Mouse (Mus musculus) retina, embryonic 14.5 days (tissue): ENCODE measurements around the gene Fads2.

ENCODE experiments used
- DNase-seq: peaks from one replicate; pipeline ENCODE4 v3.0.0-alpha.2; 2015; ENCODE audit warnings: low spot score

Gene Fads2

DNA sequence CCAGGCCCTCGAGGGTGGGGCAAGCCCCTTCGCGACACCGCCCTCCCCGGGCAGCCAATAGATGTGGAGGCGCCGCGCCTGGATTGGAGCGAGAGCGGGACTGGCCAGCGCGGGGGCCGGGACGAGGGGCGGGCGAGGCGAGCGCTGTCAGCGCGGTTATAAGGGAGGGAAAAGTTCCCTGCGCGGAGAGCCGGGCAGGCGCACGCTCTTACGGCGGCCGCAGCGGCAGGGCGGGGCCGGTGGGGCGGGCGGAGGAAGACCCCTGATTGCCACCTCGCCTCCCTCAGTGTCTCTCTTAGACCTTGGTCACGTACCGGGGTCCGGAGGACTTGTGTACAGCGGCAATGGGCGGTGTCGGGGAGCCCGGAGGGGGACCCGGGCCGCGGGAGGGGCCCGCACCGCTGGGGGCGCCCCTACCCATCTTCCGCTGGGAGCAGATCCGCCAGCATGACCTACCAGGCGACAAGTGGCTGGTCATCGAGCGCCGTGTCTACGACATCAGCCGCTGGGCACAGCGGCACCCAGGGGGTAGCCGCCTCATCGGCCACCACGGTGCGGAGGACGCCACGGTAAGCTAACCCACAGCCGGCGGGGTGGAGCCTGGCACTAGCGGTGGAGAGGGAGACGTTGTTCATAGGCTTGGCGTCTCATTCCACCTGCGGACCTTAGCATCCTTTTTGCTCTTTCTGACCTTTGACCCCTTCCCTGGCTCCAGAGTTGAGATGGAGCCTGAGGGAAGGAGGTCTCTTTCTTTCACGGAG, 60.0 kb downstream of the Fads2 start, which contains the start of gene Fads3:
Gene Fads3, plus strand, starts transcription at position 182 of the 761 bp plus-strand sequence.
- DNase-seq = peak; percentile 69

DNA sequence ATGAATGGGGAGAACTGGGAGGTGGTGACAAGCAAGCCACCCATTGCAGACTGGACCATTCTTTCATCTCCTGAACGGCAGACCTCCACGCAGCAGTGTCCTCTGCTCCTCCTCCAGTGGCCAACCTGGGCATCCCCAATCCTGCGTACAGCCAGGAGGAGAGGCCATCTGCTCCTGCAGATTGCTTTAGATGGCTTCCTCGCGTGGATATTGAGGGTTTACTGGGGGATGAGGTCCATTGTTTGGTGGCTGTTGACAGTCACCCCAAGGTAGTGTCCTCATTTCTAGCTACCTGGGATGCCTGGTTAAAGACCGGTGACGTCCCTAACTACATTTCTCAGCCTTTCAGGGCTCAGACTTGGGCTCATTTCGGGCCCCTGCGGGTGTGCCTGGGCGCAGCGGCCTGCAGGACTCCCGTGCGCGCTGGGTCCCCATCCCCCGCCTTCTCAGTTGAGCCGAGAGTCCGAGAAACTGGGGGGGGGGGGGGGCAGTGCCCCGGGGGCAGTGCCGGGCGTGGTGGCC, 60.6 kb downstream of the Fads2 start:
- DNase-seq = no peak

DNA sequence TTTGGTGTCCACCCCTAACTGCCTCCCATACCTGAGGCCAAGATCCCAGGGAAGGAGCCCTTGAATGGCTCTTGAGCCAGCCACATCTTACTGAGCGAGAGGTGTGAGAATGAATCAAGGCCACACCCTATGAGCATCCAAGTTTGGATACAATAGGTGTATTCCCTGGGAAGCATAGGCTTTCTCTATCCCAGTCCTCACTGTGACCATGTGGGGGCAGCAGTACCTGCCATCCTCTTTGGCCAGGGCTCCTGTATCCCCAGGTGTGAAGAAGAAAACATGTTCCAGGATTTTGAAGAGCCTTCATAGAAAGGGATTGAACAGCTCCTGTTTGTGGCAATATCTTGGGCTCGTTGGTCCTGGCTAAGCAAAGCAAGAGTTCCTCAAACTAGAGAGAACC, 61.9 kb downstream of the Fads2 start:
- DNase-seq = no peak

- DNase-seq = no peak
These were observed 62.6 kb downstream of the Fads2 start for GRCm38 (mm10) chr19:10038910-10039309.

DNA sequence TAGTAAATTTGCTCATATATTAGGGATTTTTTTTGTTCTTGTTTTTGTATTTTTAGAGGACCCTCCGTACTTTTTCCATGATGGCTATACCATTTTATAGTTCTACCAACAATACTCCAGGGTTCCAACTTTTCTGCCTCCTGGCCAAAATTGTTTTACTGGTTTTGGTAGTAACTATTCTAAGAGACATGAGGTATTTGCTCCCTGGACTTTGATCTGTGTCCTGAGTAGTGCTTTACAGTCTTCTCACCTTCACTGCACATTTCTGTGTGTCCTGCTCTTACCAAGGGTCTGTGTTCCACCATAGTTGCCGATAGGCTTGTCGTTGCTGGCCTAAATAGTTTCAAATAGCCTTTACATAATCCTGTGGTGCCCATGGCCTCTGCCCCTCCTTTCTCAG, 63.2 kb downstream of the Fads2 start:
- no peak for DNase-seq

DNA sequence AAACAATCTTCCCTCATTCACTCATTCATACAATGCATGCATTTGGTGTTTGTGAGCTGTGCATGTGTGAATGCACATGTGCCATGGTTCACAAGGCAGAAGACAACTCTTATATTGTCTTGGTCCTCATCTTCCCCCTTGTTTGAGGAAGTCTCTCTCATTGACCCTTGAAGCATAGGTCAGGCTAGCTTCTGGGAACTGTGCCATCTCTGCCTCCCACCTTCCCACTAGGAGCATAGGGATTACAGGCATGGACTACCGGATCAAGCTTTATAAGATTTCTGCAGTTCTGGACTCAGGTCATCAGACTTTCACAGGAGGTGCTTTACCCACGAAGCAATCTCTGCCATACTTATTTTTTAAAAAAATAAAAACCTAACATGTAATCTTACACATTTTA, 64.0 kb downstream of the Fads2 start:
- no peak for DNase-seq

DNA sequence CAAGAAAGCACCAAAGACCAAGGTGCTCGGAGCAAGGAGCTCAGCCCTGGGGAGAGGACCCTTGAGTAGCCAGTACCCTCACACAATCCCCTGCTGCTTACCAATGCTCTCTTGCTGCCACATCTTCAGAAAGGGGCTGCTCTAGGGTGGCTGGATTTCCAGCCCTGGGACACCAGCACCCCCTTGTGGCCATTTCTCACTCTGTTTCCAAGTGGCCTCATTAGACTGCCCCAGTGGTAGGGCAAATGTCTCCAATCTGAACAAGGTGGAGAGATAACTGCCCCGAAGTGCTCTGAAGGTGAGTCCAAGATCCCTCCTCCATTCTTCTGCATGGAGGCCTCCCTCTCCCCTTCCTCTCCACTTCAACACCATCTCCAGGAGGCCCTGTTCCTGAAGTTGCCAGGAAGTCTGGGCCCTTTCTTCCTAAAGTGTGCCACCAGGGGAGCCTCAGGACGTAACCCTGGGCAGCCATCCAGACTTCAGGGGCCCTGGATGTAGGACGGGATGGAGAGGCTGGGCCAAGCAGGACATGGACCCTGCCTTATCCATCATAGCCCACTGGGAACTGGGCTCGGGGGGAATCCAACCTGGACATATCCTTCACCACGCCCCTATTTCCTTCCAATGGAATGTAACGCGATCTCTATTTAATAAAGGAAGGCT, 66.6 kb downstream of the Fads2 start:
- DNase-seq = peak; percentile 91

DNA sequence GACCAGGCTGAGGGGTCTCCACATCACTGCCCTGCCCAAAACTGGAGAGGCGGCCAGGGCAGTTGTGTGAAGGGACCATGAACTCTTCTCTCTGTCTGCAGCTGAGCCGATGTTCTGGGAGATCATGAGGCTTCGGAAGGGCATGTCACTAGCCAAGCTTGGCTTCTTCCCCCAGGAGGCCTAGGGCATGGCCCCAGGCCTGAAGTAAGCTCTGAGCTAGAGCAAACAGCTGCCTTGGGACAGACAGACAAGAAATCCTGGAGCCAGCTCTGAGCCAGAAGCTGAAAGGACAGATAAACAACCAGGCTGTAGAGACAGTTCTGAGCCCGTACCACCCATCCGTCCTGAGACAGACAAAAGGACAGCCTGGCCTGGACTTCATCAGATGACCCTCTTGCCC, 67.2 kb downstream of the Fads2 start:
- no peak for DNase-seq

DNA sequence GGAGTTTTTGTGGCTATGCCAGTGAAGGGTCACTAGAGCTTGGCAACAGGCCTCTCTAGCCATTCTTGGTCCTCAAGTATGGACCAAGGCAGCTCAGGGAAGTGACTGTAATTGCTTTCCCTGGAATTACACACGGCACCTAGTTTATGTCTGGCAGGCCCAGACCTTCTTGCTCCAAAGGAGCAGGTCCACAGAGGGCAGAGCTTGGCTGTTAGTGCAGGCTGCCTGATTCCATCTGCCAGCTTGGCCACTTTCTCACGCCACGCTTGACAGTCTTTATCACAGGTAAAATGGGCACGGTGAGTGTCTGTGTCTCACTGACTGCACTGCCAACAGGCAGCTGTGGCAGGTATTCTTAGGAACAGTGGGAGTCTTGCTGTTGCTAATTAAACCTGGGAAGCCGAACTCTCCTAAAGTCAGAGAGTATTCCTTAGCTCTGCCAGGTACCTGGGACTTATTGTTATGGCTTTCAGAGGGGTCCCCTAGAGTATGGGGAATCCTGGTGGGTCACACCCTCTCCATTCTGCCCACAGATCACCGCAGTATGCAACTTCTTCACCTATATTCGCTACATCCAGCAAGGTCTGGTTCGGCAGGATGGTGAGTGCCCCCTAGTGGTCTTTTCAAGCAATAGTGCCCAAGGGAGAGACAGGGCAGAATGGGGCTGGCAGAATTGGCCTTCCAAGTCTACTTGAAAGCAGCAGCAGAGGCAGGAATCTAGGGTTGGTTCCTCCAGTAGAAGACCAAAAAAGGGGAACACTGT, 68.2 kb downstream of the Fads2 start:
- DNase-seq = peak; percentile 91

DNA sequence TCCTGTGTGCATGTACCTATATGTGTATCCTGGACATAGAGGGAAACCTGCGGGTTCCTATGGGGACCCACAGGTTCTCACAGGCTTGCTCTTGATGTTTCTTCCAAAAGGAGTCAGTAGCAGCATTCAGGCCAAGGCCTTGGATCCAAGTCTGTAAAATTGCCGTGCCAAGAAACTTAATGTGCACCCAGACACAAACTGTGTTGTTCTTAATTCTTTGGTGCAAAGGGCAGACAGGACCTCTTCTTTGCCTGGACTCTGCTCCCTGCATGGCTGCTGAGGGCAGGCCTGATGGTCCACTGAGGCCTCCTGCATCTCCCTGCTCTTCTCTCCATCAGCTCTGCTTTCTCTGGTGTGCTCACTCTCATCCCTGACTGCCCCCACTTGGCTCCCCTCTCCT, 71.8 kb downstream of the Fads2 start:
- DNase-seq = no peak

DNA sequence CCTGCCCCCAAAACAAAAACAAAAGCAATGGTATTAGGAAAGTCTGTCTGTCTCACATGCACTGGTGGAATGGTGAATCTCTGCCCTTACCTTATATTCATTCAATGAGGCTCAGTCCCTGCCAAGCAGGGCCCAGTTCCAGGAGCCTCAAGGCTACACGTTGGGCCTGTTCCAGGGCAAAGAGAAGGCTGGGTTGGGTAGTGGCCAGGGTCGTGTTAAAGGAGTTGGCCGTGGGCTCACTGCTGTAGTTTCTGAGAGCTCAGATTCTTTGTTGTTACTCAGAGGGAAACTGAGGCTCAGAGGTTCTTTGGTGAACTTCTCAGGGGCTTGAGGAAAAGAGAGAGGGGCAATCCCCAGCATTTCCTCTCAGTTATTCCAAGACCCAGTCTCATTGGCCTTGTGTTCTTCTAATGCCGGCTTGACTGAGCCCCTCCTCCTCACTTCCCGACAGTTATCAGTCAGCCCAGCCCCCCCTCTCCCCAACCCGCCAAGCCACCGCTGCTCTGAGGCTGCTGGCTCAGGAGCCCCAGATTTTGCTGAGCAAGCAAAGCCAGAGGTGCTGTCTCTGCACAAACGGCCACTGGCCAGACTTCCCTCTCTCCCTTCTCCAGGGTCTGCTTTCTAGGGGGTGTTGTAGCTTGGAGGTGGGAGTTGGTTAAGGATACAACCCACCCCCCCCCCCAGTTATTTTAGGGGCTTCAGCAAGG, 76.2 kb downstream of the Fads2 start:
- DNase-seq = no peak

DNA sequence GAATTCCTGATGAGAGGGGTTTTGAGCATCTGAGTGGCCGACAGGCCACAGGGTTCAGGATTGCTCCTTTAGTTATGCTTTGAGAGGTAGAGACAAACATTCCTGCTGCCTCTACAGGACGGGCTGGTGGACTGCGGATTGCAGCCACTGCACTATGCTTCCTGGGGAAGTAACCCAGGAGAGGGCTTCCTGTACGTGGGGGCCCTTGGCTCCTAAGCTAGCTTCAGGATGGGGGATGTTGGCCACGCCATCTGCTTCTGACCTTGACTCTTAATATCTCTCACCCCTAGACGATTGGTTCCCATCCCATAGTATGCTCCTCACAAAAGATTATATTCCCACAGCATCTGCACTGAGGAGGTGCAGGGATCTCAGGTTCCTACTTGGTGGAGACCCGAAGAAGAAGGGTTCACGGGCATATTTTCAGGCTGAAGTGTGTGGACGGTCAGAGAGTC, 78.2 kb downstream of the Fads2 start:
- no peak for DNase-seq

DNA sequence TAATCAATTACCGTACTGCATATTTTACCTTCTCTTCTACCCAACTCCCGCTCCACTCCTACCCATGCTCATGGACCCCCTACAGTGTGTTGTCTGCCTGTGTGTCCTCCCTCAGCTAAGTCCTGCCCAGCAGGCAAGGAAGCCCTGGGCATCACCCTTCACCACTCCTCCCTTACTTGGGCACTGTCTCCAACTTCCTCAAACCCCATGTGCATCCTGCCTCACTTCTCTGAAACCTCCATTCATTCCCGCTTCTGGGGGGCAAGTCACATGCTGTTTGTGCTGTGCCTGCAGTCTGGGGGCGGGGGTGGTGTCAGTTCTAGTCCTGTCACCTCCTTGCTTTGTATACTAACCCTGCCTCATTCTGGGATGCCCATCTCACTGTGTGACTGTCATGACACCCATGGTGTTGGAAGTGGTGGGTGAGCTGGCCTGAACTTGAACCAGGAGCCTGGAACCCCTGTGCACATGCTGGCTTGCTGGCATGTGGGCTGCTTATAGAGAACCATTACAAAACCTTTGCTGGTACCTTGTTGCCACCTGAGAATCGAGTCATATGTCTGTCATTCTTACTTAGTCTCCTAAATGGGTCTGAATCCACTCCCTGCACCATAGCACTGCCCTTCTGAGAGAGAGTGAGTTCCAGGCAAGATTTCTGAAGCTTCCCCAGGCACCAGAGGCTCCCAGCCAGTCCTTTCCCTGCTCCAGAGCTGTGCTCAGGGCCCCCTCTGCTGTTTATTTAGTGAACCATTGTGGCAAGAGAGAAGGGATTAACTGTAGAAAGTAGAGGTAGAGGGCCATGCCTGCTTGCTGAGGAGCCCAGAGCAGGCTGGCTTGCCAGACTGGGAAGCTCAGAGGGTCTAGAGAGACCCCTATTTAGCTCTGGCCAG, 78.9 kb downstream of the Fads2 start:
- DNase-seq = peak; percentile 57

GRCm38 (mm10) chr19:10021981-10022380, 79.6 kb downstream of the Fads2 start:
- no peak for DNase-seq

DNA sequence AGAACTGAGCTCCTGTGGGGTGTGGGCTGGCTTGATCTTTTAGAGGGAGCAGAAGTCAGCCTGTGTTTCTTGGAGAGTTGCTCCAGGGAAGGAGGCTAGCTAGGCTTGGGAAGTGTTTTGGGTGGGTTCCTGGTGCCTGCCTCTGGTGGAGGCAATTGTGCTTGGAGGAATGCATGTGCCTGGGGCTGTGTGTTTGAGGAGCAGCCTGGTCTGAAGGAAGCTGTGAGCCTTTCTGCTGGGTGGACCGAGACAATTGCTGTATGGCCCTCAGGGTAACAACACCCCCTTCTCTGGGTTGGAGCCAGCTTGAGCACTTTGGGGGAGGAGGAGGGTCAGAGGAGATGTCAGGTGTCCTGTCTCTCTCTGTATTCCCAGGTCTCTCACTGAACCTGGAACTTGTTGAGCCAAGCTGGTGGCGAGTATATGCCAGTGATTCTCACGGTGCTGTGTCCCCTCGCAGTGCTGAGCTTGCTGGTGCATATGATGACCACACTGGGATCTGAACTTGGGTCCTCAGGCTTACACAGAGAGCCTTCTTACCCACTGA, 82.3 kb downstream of the Fads2 start:
- DNase-seq = no peak

DNA sequence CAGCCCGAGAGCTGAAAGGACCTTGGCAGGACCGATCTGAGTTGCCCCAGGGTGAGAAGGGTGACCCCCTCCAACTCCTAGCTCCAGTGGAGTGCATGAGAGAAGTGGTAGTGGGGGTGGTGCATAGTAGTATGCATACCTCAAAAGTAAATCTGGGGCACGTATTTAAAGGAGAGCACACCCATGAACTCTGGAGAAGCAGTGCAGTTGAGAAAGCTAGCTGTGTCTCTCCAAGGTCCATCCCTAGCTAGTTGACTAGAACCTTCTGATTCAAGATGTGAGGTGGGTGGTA, 83.1 kb downstream of the Fads2 start:
- no peak for DNase-seq

GRCm38 (mm10) chr19:10017637-10018526, 83.7 kb downstream of the Fads2 start:
- DNase-seq = peak; percentile 89

DNA sequence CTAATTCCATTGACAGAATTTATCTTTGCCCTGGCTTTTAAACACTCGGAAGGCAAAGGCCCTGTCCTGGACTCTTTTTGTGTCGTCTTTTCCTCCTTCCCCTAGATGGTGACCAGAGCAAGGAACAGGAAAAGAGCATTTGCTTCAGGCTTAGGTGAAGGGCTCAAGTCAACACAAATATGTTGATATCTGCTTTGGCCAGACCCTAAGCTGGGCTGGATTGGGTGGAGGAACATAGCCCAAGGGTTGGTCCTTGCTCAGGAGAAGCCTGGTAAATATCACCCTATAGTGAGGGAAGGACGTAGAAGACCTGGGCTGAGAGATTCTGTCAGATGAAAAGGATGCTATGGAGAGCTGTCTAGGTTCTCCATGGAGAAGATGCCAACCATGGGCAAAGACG, 85.4 kb downstream of the Fads2 start:
- DNase-seq = no peak

GRCm38 (mm10) chr19:10015442-10015841, 86.1 kb downstream of the Fads2 start:
- no peak for DNase-seq

DNA sequence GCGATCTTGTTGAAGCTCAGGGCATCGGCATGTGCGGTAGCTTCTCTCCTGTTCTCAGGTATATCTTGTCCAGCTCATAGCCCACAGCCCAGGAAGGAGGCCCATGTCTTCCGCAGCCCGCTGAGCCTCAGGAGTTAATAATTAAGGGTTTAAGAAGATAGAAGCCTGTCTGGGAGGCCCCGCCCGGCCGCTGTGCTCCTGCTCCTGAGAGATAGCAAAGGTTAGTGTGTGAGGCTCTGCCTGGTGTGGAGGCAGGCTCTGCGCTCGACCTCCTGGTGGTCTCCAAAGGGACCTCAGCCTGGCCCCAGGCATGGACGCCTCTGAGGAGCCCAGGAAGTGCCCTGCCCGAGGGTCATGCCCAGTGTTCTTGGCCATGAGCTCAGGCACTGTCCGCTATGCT, 86.7 kb downstream of the Fads2 start:
- DNase-seq = no peak
